Mouse (Mus musculus) cerebellum, adult 11-12 months (tissue): ENCODE measurements around the gene Olfr948.

Source experiments
- DNase-seq: peaks from one replicate; pipeline ENCODE4 v3.0.0; 2022

Olfr948 gene

DNA sequence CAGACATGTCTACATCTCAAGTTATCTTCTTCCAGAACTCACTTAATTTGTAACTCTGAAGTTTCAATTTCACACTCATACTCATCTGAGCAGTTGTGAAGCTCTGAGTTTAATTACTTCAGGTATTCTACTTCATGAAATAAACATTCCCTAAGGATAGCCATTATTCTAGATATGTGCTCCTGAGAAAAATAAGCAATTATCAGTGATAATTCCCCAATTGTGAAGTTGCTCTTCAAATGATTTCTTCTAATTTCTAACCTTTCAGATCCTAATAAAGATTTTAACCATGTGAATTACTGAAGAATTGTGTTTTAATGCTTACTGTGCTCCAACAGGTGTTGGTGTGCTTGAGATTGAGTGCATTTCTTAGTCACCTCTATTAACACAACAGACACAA is at the start of gene Olfr948:
Olfr948 (minus strand) TSS at position 101 of the 400 bp plus-strand sequence.
- DNase-seq: no peak

DNA sequence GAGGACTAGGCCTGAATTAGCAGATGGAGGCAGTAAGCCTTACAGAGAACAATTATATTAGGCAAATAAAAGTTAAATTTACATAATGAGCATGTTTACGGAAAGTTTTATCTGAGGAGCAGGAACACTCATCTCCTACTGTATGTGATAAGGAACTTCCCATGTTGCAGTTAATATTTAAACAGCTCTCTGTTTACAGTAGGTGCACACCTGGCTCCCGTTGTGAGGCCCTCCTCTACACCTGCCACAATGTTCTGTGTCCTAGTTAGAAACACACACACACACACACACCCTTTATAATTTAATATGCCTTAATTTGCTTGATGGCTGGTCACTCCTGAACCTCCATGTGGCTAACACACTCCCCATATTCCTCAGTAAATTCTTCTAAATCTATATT is 38.7 kb downstream of the Olfr948 start:
- DNase-seq: no peak

DNA sequence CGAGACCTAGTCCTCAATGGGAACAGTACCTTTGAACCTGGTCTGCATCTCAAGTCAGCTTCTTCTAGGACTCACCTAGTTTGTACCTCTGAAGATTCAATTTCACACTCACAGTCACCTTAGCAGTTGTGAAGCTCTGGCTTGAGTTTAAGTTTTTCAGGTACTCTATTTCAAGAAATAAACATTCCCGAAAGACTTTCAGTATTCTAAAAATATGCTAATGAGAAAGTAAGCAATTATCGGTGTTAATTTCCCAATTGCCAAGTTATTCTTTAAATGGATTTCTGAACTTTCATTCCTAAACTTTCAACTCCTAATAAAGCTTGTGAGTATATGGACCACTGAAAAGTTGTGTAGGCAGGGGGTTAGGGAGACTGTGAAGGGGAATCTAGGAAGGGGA is 49.1 kb downstream of the Olfr948 start, which contains the start of gene Olfr945:
Olfr945 (minus strand) TSS at position 101 of the 400 bp plus-strand sequence.
- DNase-seq: no peak
